Mouse (Mus musculus) bone marrow macrophage, adult 2 months (primary cell): ENCODE data around the gene Kcnj11.

Source experiments
- CTCF ChIP-seq: IDR thresholded peaks from 2 replicates; pipeline ENCODE4 v1.5.1; 2012; ENCODE audit warnings: low read depth, mild to moderate bottlenecking, low read length, moderate library complexity
- POLR2A ChIP-seq: IDR thresholded peaks from 2 replicates; pipeline ENCODE4 v1.6.1; 2012; ENCODE audit warnings: mild to moderate bottlenecking, low read depth, low read length, borderline replicate concordance

DNA sequence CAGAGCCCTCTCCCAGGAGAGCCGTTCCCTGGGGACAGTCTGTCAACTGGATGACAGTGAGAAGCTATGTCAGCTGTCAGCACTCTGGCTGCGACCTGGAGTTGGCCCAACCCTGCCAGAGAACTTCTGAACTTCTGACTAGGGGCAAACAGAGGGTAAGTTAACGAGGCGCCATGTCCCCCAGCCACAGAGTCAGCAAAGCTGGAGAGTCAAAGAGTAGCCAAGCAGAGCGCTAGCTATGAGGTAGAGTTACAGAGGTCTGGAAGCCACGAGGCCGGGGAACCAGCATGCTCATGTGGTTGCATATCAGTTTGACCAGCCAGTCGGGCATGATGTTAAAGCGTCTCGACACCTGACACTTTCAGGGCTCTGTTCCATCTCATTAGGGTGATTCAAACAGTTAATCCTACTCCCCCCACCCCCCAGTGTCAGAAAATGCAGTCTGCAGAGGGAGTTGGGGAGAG, 15.6 kb upstream of the Kcnj11 start:
- TF ChIP-seq CTCF (no peak), POLR2A (no peak)
